Mouse (Mus musculus) CH12.LX (cell line): ENCODE measurements around the gene Tubb5.

Experiments used
- CTCF ChIP-seq, 2 experiments: IDR thresholded peaks in 1 of 2; conservative IDR thresholded peaks in 1 of 2; 2 replicates each; pipeline ENCODE4 v1.5.1; 2011 to 2012; ENCODE audit warnings: low read depth in 2 of 2, low read length in 2 of 2, improper control_type of control experiment in 1 of 2, inconsistent platforms in 1 of 2, mild to moderate bottlenecking in 1 of 2, moderate library complexity in 1 of 2
- E2F4 ChIP-seq: IDR thresholded peaks from 2 replicates; pipeline ENCODE4 v1.6.1; 2011; ENCODE audit warnings: low read depth, low read length, improper control_type of control experiment; ENCODE audit not compliant: insufficient replicate concordance
- EP300 ChIP-seq: IDR thresholded peaks from 2 replicates; pipeline ENCODE4 v1.6.1; 2011; ENCODE audit warnings: low read length, improper control_type of control experiment
- HCFC1 ChIP-seq: IDR thresholded peaks from 2 replicates; pipeline ENCODE4 v1.6.1; 2012; ENCODE audit warnings: low read depth, mild to moderate bottlenecking, inconsistent platforms, low read length, improper control_type of control experiment
- IRF4 ChIP-seq: IDR thresholded peaks from 2 replicates; pipeline ENCODE4 v1.6.1; 2014; ENCODE audit warnings: low read depth, mild to moderate bottlenecking, inconsistent platforms, low read length, improper control_type of control experiment
- MAFK ChIP-seq: IDR thresholded peaks from 2 replicates; pipeline ENCODE4 v1.6.1; 2011; ENCODE audit warnings: low read length, improper control_type of control experiment; ENCODE audit not compliant: insufficient replicate concordance
- MAX ChIP-seq: IDR thresholded peaks from 2 replicates; pipeline ENCODE4 v1.6.1; 2011; ENCODE audit warnings: low read length, improper control_type of control experiment
- MXI1 ChIP-seq: IDR thresholded peaks from 2 replicates; pipeline ENCODE4 v1.6.1; 2011; ENCODE audit warnings: mild to moderate bottlenecking, low read depth, low read length, improper control_type of control experiment
- MYC ChIP-seq: IDR thresholded peaks from 2 replicates; pipeline ENCODE4 v1.6.1; 2011; ENCODE audit warnings: low read depth, mild to moderate bottlenecking, improper control_type of control experiment, low read length
- POLR2A ChIP-seq: IDR thresholded peaks from 2 replicates; pipeline ENCODE4 v1.6.1; 2011; ENCODE audit warnings: low read depth, mild to moderate bottlenecking, improper control_type of control experiment, low read length
- TCF12 ChIP-seq: IDR thresholded peaks from 2 replicates; pipeline ENCODE4 v1.6.1; 2014; ENCODE audit warnings: low read depth, mild to moderate bottlenecking, inconsistent platforms, low read length, improper control_type of control experiment
- USF1 ChIP-seq: IDR thresholded peaks from 2 replicates; pipeline ENCODE4 v1.6.1; 2014; ENCODE audit warnings: low read depth, mild to moderate bottlenecking, inconsistent platforms, low read length, improper control_type of control experiment

GRCm38 (mm10) chr17:35874721-35875120 lies 36.6 kb upstream of the Tubb5 start:
- TF ChIP-seq USF1 (no peak), CTCF (conservative IDR thresholded peaks at IDR 0.05 in 1 of 2, IDR thresholded peaks at IDR 0.05 in 1 of 2; ENCODE audit: low read depth in 2 of 2, low read length in 2 of 2) (no peak), MAFK (no peak), POLR2A (no peak), E2F4 (no peak), EP300 (no peak), IRF4 (no peak), TCF12 (no peak), MXI1 (no peak), HCFC1 (no peak), MAX (no peak), MYC (no peak)
